Mouse (Mus musculus): ENCODE data around the gene Dmpk. TPM values are rescaled to one million over a fixed set of nuclear protein-coding genes. Genes with fewer than 3 reads are reported as not detected.

The Dmpk gene
- polyA plus RNA-seq, 1 experiment from 2014 or later = 154 TPM

DNA sequence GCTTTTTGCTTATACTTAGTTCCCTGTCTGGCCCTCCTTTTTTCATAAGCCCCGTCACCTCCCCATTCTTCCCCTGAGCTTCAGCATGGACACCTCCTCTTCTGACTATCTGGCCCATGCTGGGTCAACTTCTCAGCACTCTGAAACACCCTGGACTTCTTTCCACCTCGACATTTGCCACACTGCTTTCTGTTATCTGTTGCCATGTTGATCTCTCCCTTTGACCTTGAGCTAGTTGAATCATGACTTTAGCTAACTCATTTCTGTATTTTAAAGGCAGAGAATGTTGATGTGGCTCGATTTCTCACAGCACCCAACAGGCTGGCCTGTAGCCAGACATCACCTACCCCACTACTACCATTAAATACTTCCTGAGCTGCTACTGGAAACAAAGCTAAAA is 23.8 kb downstream of the Dmpk start:
- in situ Hi-C loops (cut with MboI; ENCODE audit: low pct_unique_long_range_greater_than_20kb) = no loop called here
- no peak for ATAC-seq
- no peak for DNase-seq (ENCODE audit: low read depth, low spot score)
- ChIA-PET CTCF (interaction anchor here (1.1 to 3.1 kb wide), 2 partner anchors 9 to 10 kb away, joined by 4 to 18 read pairs; no protein-coding TSS in a partner anchor), POLR2A (interaction anchor here (0.9 to 1.6 kb wide), 3 partner anchors 9 to 12 kb away, joined by 3 to 4 read pairs (median 3); partner anchors contain the start of gene Fbxo46)
- H3K27me3 ChIP-seq = no peaks in the 10 kb centered on the region
- TF ChIP-seq CTCF (IDR thresholded peaks at IDR 0.05) = no peak

DNA sequence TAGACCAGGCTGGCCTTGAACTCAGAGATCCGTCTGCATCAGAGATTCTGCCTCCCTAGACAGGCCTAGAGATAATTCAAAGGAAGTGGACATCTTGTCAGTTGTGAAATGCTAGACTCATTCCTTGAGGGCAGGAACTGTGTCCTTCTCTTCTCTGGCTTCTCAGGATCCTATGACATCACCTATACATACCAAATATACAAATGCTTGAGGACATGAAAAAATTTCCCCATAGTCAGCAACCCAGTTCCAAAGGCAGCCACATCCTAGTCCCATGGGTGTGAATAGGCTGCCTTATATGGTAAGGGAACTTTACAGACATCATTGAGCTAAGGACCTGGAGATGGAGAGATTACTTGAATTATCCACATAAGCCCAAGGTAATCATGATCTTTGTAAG is 25.9 kb downstream of the Dmpk start:
- DNase-seq (ENCODE audit: low read depth, low spot score) (no peak), ATAC-seq (peak; percentile 74)
- CTCF ChIA-PET = no interaction called here
- POLR2A ChIA-PET = no interaction called here
- in situ Hi-C loops (cut with MboI; ENCODE audit: low pct_unique_long_range_greater_than_20kb) = no loop called here
- no peak for TF ChIP-seq CTCF (IDR thresholded peaks at IDR 0.05)
- H3K27me3 ChIP-seq = no peaks in the 10 kb centered on the region

DNA sequence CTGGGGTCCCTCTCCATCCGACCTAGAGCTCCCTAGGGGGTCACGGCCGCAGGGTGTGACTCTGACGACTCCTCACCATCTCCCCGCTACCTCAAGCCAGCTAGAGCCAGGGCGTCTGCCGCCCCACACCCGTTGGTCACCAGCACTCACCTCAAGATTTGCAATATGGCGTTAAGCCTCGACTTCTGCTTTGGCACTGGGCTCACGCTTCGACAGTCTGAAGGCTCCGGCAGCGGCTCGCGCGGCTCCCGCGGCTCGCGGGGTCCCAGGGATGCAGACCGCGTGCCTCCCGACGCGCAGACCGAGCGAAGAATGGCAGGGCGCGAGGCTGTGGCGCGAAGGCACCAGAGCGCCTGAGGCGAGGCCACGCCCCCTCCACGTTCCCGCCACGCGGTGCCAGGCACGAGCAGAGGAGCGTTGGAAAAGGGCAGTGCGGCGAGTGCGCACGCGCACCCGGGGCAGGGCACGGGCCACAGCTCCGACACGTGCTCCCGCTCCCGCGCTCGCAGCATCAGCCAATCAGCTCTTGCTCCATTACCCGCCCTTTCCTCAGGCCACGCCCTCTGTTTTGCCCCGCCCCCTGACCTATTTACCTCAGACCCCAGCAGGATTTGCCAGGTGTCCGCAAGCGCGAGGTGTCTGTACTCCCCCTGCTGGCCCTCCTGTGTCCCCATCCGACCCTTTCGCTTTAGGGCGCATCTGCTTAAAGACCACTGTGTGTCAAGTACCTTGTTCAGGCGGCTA is 34.6 kb downstream of the Dmpk start, which contains the start of gene Gm4969:
Gene Gm4969, minus strand, starts transcription at position 341 of the 744 bp plus-strand sequence.
- H3K27me3 ChIP-seq = no peaks in the 10 kb centered on the region
- ChIA-PET CTCF (no interaction called here), POLR2A (interaction anchor here (1.1 to 1.5 kb wide), 2 partner anchors 10 to 25 kb away, joined by 3 to 4 read pairs; no protein-coding TSS in a partner anchor)
- no peak for DNase-seq (ENCODE audit: low read depth, low spot score)
- in situ Hi-C loops (cut with MboI; ENCODE audit: low pct_unique_long_range_greater_than_20kb) = no loop called here
- no peak for TF ChIP-seq CTCF (IDR thresholded peaks at IDR 0.05)
- no peak for ATAC-seq

DNA sequence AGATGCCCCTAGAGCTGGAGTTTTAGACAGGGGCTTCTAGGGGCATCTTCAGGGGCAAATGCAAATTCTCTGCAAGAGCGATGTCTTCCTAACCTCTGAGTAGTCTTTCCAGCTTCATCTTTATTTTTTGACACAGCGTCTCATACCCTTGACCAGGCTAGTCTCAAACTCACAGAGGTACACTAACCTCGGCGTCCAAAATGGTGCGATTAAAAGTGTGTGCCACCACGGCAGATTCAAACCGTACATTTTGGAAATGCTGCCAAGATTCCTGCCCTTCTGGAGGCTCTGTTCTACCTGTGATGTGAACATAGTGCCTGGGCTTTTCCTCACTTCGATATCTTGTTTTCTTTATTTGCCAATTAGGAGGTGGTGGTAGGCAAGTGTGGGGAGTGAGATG is 35.4 kb downstream of the Dmpk start:
- DNase-seq (ENCODE audit: low read depth, low spot score) (no peak), ATAC-seq (peak; percentile 7)
- POLR2A ChIA-PET = interaction anchor here (1.1 to 1.8 kb wide), 3 partner anchors 11 to 26 kb away, joined by 3 to 6 read pairs (median 4); no protein-coding TSS in a partner anchor
- no peak for TF ChIP-seq CTCF (IDR thresholded peaks at IDR 0.05)
- in situ Hi-C loops (cut with MboI; ENCODE audit: low pct_unique_long_range_greater_than_20kb) = no loop called here
- CTCF ChIA-PET = interaction anchor here (1.4 kb wide), 1 partner anchor 13 kb away, joined by 4 read pairs; no protein-coding TSS in a partner anchor
- no peaks in the 10 kb centered on the region for H3K27me3 ChIP-seq

DNA sequence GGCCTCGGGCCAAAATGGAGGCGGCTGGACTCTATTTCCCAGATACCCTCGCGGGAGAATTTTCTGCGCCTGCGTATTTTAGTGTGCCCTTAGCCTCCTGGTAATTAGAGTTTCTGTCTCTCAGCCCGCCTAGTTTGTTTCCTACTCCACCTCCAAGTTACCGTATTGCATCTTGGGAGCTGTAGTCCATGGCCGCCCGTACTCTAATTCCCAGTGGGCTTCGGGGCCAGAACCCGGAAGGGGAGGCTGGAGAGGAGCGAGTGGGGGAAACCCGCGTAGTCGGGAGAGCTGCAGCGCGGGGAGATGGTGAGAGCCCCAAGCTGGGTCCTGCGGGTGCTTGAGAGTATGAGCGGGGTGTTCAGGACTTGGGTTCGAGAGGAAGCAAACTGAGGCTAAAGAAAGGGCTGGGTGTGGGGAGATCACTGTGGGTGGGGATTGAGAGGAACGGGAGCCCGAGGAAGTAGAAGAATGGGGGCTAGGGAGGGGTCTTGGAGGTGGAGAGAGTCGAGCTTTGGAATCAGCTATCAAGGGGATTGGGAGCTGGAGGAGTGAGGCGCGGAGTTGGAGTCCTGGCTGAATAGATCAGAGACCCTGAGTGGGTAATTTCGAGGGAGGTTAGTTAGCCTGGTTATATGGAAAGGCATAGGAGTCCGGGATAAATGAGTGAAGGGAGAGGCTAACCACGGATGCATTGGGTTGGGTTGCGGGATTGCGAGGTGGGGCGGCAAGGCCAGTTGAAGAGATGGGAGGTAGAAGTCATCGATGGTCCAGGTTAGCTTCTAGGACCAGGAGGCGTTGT is 36.2 kb downstream of the Dmpk start, which contains the start of gene Fbxo46:
Gene Fbxo46, plus strand, starts transcription at position 229 of the 799 bp plus-strand sequence.
- ATAC-seq = peak; percentile 91
- in situ Hi-C loops (cut with MboI; ENCODE audit: low pct_unique_long_range_greater_than_20kb) = no loop called here
- TF ChIP-seq CTCF (IDR thresholded peaks at IDR 0.05) = no peak
- ChIA-PET POLR2A (interaction anchor here (1.1 to 1.8 kb wide), 5 partner anchors 12 to 28 kb away, joined by 3 to 6 read pairs (median 4); no protein-coding TSS in a partner anchor), CTCF (interaction anchor here (0.6 to 2.6 kb wide), 5 partner anchors 9 to 25 kb away, joined by 3 to 11 read pairs (median 4); no protein-coding TSS in a partner anchor)
- H3K27me3 ChIP-seq = no peaks in the 10 kb centered on the region
- DNase-seq (ENCODE audit: low read depth, low spot score) = peak; percentile 91

DNA sequence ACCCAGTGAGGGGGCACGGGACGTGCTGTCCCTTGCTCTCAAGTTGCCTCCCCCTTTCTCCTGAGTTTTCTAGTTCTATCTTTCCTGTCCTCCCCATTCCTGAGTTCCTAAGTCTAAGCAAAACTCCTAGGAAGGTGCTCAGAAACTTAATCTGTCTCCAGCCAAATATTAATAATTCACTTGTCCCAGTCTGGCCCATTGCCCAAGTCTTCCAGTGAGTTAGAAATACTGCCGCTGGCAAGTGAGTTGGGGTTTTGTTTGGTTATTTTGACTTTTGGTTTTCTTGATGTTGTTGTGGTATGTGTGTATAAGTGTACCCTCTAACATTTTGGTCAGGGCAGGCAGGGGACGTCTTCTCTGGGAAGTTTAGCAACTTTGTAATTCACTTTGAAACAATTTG is 38.0 kb downstream of the Dmpk start:
- in situ Hi-C loops (cut with MboI; ENCODE audit: low pct_unique_long_range_greater_than_20kb) = no loop called here
- no peak for TF ChIP-seq CTCF (IDR thresholded peaks at IDR 0.05)
- no peaks in the 10 kb centered on the region for H3K27me3 ChIP-seq
- ChIA-PET POLR2A (no interaction called here), CTCF (interaction anchor here (2.0 to 2.6 kb wide), 2 partner anchors 8 to 24 kb away, joined by 5 to 11 read pairs; no protein-coding TSS in a partner anchor)
- ATAC-seq (no peak), DNase-seq (ENCODE audit: low read depth, low spot score) (no peak)

DNA sequence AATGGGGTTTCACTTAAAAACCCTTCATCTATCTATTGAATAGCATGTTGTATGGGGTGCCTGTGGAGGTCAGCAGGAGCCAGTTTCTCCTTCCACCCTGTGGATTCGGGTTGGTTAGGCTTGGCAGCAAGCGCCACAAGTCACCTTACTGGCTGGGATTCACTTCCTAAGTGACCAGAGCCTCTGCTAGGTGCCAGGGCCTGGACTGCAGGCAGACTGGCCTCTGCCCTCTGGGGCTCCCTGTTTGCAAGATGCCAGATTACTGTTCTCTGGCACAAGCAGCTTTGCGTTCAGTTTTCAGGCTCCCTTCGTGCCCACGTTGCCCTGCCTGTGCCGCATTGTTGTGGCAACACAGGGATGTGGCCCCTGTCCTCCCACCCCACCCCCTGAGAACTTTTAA is 41.1 kb downstream of the Dmpk start:
- TF ChIP-seq CTCF (IDR thresholded peaks at IDR 0.05) = no peak
- no peaks in the 10 kb centered on the region for H3K27me3 ChIP-seq
- ChIA-PET CTCF (no interaction called here), POLR2A (no interaction called here)
- in situ Hi-C loops (cut with MboI; ENCODE audit: low pct_unique_long_range_greater_than_20kb) = no loop called here
- DNase-seq (ENCODE audit: low read depth, low spot score) = no peak
- no peak for ATAC-seq

DNA sequence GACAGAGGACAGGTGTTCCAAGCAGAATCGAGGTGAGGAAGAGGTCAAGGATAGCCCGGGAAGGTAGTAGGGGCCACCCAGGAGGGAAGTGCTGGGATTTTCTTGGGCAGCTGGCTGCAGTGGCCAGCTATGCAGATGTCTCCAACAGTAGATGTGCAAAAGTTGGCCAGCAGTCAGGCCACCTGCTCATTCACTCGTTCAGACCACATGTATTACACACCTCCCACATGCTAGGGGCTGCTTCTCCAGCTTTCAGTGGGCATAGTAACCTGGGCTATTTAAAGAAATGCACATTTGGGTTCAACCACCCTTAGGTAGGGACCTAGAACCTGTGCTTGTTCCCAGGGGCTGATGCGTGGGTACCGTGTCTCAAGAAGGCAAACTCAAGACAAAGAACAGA is 44.1 kb downstream of the Dmpk start:
- in situ Hi-C loops (cut with MboI; ENCODE audit: low pct_unique_long_range_greater_than_20kb) = no loop called here
- POLR2A ChIA-PET = no interaction called here

DNA sequence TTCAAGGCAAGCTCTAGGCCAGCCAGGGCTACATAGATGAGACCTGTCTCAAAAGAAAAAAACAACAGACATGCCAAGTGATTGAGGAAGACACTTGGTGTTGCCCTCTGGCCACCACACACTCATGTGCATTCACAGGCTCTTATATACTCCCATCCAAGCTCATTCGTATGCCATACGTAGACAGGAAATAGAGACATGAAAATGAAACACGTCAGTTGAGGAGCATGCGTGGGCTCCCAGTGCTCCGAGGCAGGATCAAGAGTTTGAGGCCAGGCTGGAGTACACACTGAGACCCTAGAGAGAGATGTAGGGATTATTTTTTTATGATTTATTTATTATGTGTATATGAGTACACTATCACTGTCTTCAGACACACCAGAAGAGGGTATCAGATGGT is 45.7 kb downstream of the Dmpk start:
- ChIA-PET CTCF (interaction anchor here (1.0 to 1.6 kb wide), 2 partner anchors 8 to 10 kb away, joined by 3 to 11 read pairs; no protein-coding TSS in a partner anchor), POLR2A (no interaction called here)
- in situ Hi-C loops (cut with MboI; ENCODE audit: low pct_unique_long_range_greater_than_20kb) = no loop called here
- TF ChIP-seq CTCF (IDR thresholded peaks at IDR 0.05) = no peak
- DNase-seq (ENCODE audit: low read depth, low spot score) (no peak), ATAC-seq (no peak)
- no peaks in the 10 kb centered on the region for H3K27me3 ChIP-seq

More for the DNA sequence above, 44.1 kb downstream of the Dmpk start:
- no peak for ATAC-seq
- CTCF ChIA-PET = no interaction called here
- no peak for DNase-seq (ENCODE audit: low read depth, low spot score)
- TF ChIP-seq CTCF (IDR thresholded peaks at IDR 0.05) = no peak
- no peaks in the 10 kb centered on the region for H3K27me3 ChIP-seq

DNA sequence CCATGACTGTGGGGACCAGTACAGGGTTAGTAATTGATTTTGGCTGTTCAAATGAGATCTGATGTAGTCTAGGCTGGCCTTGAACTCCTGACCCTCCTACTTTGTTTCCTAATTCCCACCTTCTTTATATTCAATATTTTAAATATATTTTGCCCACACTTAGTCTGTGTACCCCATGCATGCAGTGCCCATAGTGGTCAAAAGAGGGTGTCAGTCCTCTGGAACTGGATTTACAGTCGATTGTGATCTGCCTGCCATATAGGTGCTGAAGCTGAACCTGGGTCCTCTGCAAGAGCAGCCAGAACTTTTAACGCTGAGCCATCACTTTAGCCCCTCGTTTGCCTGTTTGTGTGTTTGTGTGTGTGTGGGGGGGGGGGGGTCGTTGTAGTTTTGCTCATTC is 47.0 kb downstream of the Dmpk start:
- ChIA-PET CTCF (interaction anchor here (1.6 kb wide), 1 partner anchor 10 kb away, joined by 11 read pairs; no protein-coding TSS in a partner anchor), POLR2A (interaction anchor here (0.7 to 0.8 kb wide), 2 partner anchors 209 to 377 kb away, joined by 3 to 4 read pairs; no protein-coding TSS in a partner anchor)
- ATAC-seq = no peak
- in situ Hi-C loops (cut with MboI; ENCODE audit: low pct_unique_long_range_greater_than_20kb) = no loop called here
- H3K27me3 ChIP-seq = no peaks in the 10 kb centered on the region
- TF ChIP-seq CTCF (IDR thresholded peaks at IDR 0.05) = no peak
- no peak for DNase-seq (ENCODE audit: low read depth, low spot score)

All from Patski (cell line).